Mouse (Mus musculus) brain, adult 2 months (tissue): ENCODE data around the gene Ogdh.

Experiments used
- DNase-seq: peaks from one replicate; pipeline ENCODE4 v3.0.0; 2011; ENCODE audit warnings: low read depth, low spot score

The Ogdh gene

DNA sequence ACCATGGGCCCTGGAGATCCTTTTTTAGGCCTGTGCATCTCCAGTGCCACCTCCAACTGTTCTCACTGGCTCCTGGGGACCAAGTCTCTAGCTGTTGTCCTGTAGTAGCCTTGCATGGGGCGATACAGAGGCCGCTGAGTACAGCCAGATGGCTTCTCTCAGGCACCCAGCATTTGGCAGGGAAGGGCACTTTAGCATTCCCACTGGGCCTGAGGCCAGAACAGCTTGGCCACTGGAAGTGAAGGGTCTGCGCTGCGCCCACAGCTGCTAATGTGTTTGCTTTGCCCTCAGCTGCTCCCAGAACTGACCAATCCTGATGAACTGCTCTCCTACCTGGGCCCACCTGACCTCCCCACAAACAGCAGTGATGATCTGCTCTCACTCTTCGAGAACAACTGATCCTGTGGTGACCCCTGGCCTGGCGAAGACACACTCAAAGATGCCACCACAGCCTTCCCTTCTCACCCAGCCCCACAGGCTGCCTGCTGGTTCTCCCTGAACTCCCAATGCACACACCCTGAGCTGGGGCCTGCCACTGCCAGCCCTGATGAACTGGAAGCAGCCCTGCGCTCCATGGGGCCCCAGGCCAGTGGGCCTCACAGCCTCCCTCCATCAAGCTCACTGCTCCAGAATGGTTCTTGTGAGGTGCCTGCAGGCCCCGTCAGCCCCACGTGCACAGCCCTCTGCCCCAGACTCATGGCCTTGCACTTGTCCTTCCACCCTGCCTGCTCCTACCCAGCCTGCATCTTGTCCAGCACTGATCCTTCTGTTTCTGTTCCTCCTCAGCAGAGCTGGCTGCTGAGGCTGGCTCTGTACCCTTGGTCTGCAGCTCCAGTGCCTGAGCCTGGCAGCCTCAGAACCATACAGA, 113.5 kb downstream of the Ogdh start:
- DNase-seq = peak; percentile 72

- peak; percentile 53 for DNase-seq
Observed at GRCm38 (mm10) chr11:6405591-6406081, 114.2 kb downstream of the Ogdh start.
